Mouse (Mus musculus) fibroblast of lung, adult 2 months (primary cell): ENCODE data around the gene Syf2.
A peak's percentile ranks its signal among the peaks of the same experiment; 100 is the strongest.
"Not testable (repeated sequence)": the region's sequence is repeated elsewhere in the genome, so short reads cannot be mapped to it uniquely, and the experiment has no call there.

ENCODE experiments used
- DNase-seq: peaks from one replicate; pipeline ENCODE4 v3.0.0-alpha.2; 2011; ENCODE audit warnings: low read depth

The Syf2 gene

DNA sequence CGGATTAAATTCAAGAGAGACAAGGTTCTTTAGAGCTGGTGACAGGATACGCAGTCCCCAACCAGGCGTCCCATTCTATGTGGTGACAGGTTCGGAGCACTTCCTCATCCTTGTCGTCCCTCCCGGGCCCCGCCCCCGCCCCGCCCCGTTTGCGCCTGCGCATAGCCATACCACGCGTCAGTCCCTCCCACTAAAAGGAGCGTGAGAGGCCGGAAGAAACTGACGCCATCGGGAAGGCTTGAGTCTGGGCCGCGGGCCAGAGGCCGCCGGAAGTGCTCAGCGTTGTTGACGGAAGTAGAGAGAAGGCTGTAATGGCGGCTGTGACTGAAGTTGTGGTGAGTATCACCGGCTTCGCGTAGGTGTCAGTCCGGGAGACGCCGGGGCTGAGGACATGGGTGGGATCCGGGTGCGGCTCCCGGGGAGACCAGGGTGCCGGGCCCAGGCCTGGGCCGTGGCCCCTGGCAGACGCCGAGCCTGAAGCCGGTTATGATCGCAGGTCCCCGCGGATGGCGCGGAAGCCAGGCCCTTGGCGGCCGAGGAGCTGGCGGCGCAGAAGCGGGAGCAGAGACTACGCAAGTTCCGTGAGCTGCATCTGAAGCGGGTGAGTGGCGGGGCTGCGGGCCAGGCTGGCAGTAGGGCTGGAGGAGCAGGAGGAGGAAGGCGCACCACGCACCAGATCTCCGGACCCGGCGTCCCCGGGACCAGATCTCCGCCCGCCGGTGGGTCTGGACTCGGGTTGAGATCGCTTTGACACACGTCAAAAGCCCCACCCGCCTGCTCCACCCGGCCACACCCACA is at the start of gene Syf2:
Gene Syf2 (plus strand): TSS at position 215 of the 798 bp plus-strand sequence.
- peak; percentile 86 for DNase-seq

DNA sequence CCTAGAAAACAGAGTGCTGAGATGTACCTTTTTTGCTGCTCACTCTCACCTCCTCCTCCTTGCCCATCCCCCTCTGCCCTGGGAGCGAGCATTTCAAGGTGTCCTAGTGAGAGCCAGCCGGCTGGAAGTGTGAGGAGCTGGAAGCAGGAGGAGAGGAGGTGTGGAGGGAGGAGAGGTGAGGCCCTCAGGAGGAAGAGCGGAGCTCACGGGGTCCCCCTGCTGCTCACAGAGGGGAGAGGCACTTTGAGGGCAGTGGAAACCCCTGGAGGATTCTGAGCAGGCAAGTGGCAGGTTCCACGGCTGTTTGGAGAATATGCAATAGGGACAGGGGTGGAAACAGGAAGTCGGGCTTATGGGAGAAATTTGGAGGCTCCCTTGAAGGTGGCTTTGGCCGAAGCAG is 47.4 kb upstream of the Syf2 start:
- no peak for DNase-seq

DNA sequence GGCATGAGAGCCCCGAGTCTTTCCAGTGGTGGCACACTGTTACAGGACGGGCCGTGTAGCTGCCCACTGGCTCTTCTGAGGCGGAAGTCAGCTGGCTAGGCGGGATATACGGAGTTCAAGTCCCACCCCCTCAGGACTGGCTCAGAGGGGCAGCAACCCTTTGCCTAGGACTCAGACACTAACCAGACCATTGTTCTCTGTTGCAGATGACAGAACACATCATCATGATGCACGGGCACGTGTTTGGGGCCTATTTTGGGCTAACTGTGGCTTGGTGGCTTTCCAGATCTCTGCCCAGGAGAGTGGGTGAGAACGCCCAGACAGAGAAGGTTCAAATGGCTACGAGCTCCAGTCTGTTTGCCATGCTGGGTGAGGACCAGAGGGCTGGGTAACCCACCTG is 46.9 kb upstream of the Syf2 start:
- no peak for DNase-seq

DNA sequence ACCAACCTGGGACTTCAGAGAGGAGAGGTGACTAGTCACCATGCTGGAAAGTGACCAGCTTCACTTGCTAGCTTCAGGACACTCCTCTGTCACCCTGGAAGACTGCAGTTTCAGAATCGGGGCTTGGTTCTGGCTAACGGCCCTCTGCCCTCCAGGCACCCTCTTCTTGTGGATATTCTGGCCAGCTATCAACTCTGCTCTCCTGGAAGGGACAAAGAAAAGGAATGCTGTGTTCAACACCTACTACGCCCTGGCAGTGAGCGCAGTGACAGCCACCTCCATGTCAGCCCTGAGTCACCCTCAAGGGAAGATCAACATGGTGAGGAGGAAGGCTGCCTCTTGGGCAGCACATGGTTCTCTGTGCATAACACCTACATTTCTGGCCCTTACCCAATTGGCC is 46.3 kb upstream of the Syf2 start:
- DNase-seq: no peak

DNA sequence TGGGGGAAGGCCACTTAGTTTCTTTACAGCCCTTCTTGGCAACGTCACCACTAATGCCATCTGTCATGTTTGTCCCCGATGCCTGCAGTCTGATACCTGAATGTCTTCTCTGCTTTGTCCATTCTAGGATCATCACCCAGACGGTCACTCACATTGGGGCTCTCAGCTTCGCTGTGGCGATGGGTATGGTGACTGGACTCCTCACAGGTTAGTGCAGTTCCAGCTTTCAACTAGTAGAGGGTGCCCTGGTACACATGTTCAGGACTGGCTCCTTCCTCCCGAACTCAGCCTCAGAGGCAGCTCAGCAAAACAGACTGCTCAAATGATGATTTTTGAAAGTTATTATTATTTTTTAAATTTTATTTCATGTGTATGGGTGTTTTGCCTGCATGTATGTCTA is 38.6 kb upstream of the Syf2 start:
- no peak for DNase-seq

DNA sequence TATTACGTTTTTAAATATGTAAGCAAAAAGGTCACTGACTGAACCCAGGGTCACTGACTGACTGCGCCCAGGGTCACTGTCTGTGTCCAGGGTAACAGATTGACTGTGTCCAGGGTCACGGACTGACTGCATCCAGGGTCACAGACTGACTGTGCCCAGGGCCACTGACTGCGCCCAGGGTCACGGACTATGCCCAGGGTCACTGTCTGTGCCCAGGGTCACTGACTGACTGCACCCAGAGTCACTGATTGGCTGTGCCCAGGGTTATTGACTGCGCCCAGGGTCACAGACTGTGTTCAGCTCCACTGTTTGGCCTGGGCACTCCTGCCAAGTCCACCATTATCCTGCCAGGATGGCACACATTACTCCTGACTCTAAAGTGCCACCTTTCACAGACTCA is 33.4 kb upstream of the Syf2 start:
- no peak for DNase-seq

DNA sequence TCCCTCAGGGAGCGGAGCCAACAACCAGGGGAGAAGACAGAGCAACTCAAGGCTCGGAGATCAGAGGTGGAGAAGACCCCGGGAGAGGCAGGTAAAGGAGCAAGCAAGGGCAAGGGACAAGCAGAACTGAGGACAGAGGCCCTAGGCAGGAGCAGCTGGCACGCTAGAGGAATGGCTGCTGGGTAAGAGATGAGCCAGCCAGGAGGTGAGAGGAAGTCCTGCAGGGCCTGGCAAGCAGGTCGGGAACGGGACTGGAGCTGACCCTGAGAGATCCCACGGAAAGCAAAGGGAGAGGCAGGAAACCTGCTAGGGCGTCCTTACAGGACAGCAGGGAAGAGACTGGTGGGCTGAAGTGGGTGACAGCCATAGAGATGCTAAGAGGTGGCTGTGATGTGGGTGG is 29.6 kb upstream of the Syf2 start:
- no peak for DNase-seq

DNA sequence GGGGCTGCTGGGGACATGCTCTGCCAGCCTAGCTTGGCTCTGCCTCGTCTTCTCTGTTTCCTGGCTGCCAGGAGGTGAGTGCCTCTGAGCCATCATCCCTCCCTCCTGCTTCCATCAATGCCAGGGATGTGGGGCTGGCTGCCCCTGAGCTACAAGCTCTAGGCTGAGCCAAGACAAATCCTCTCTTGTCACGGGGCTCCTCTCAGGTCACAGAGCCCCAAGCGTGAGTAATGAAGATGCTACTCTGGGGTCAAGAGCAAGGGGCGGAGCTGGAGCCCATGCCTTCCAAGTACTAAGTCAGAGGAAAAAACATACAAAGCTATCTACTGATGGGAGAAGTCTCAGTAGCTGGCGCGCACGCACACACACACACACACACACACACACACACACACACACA is 27.7 kb upstream of the Syf2 start:
- no peak for DNase-seq

DNA sequence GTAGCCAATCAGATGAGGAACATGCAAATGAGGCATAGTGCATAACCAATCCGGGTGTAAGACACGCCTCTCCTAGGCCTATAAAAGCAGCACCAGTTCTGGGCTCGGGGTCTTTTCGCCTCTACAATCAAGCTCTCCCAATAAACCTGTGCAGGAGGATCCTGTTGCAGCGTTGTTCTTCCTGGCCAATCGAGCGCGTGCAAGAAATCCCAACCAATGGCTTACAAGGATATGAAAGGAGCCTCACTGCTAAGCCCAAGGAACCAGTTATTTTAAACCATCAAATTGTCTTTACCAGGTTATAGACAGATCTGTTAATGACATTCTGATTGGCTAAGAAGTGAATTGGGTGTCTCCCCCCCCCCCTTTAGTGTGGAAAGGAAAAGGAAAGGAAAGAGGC is 19.3 kb upstream of the Syf2 start:
- DNase-seq: not testable (repeated sequence)

DNA sequence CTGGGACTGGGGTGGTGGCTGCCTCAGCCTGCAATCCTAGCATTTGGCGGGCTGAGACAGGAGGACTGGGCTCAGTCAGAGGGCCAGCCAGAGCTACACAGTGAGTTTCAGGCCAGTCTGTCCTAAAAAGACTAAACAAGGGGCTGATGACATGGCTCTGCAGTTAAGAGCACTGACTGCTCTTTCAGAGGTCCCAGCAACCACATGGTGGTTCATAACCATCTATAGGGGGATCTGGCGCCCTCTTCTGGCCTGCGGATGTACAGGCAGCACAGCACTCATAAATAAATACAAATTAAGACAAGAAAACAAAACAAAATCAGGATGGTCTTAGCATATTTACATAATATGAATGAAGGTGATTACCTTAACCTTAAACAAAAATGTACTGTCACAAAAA is 17.3 kb upstream of the Syf2 start:
- DNase-seq: no peak

DNA sequence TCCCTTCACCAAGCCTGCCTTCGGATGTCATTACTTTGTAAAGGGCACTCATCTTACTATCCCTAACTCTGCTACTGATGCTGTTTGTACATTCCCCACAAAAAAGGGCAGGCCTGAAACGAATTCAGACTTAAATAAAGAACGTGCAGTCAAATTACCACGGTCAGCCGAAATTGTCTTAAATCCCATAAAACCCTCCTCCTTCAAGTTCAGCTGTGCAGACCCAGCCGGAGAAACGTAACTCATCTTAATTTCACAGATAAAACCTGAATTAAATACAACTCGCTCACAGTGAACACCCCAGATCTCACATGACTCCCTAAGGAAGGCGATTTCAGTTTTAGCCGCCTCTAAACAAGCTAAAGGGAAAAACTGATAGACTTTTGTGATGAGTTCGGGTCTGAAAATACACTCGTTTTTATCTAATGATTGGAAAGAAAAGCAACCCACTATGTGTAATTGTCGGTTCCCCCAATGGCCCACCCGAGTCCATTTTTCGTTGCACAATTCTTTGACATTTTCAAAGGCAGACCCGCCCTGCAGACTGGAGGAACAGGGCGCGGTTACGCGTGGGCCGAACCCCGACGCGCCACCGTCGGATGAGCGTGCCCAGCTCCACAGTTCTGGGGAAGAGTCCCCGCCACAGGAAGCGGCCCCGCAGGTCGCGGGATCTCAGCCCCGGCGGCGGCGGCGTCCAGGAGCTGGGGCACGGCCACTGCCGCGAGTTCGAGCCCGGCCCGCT is 16.4 kb upstream of the Syf2 start:
- no peak for DNase-seq

DNA sequence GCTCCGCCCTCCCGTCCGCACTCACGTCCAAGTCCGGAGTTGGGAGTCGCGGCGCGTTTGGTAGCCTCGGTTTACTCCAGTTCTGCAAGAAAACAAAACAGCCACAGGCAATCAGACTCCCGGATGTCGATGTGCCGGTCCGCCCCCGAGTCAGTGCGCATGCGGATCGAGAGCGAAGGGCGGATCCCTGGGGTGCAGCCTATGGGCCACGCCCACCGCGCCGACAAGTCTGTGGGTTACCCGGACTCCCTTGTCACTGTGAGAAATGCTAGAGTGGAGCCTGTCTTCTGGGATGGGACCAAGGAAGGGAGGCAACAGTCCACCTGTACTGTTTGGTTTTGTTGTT is 15.9 kb upstream of the Syf2 start, which contains the start of gene Tmem50a:
Gene Tmem50a (minus strand): TSS at position 161 of the 346 bp plus-strand sequence.
- peak; percentile 76 for DNase-seq

DNA sequence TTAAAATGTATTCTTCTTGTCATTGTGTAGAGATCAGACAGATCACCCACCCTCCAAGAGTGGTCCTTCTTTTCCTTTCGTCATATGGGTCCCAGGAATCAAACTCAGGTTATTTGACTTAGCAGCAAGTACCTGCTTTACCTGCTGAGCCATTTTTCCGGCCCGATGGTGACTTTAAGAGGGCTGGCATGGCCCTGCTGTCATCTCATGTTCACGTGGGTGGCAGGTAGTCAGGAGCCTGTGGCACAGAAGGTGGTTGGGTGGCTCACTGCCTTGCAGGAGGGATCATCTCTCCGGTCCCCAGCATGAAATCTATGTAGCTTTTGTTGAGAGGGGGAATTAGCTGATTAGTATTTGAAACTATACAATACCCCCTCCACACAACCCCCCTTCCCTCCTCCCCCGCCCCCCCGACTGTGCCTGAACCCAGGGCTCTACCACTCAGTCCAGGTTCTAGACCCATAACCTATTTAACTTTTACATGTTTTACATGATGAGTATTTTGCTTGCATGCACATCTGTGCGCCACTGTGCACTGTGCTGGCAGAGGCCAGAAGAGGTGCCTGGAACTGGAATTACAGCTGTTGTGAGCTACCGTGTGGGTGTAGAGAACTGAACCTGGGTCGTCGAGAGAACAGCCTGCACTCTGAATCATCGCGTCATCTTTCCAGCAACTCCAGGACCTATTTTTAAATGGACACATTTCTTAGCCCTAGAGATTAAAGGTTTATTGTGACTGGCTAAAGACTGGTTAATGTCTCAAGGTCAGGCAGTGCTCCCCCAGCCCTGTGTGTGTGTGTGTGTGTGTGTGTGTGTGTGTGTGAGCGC is 15.3 kb upstream of the Syf2 start:
- no peak for DNase-seq

DNA sequence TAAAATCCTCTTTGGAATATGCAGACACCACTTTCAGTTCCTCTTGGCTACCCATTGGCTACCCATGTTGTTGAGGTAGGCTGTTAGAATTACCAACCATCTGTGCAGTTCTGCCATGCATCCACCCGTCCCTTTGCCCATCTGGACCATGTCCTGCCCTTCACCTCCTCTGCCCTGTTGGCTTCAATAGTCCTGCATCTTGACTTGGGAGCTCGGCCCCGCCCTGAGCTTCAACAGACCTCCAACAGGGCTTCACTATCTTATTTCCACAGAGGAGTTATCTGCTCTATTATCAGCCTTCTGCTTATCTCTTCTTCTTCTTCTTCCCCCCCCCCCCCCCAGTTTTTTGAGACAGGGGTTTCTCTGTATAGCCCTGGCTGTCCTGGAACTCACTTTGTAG is 13.5 kb upstream of the Syf2 start:
- DNase-seq: no peak

DNA sequence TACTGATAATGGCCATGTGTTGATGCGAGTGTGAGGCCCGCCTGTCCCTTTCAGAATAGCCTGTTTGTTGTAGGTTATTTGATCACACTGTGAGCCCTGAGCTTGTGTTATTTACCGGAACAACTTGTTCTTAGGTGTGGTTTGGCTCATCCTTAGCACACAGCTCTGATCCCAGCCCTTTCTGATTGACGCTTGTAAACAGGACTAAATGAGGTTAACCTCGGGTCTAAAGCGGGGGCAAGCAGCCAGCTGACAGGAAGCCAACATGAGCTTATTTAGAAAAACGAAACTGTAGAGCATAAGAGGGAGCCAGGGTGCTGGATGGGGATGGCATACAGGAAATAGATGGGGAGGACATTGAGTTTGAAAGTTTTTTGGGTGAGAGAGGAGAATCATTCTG is 12.3 kb upstream of the Syf2 start:
- DNase-seq: no peak

DNA sequence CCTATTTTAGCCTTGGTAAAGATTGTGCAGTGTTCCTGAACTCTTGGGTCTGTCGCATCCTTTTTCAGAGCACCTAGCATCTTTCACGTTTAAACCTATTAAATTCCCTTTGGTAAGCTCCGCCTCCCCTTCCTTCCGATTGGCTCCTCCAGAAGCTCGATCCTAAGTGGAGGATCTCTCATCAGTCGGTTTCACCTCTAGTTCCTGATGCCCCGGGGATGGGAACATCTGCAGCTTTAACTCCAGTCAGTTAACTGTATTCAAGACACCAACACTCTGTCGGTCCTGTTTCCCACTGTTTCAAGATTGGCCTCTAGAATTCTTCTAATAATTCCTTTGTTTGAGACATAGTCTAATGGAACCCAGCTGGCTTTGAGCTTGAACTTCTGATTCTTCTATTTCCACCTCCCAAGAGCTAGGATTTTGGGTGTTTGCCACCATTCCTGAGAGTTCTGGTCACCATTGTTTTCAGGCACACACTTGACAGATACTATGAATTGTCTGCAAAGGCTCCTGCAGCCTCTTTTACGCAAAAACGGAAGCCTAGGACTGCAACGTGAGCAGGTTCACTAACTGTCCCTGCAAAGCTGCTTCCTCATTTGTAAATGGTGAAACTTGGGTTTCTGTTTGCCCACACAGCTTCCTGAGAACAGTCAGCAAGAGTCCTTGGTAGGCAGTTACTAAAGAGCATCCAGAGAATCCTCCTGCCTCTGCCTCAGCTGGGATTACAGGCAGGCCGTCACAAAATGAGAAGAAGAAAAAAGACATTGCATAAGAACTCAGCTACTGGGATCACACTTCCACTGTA is 10.8 kb upstream of the Syf2 start:
- DNase-seq: no peak

DNA sequence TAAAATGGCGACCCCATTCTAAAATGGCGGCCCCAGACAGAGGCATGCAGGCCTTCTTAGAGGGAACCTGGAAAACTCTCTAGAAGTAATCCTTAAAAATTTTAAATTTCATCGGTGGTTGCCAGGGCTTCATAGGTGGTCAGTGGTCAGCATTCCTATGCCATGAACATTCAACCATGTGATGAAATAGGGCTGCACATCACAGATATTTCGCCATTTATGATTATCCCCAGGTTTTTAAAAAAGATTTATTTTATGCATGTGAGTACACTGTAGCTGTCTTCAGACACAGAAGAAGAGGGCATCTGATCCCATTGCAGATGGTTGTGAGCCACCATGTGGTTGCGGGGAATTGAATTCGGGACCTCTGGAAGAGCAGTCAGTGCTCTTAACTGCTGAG is 10.1 kb upstream of the Syf2 start:
- DNase-seq: no peak

DNA sequence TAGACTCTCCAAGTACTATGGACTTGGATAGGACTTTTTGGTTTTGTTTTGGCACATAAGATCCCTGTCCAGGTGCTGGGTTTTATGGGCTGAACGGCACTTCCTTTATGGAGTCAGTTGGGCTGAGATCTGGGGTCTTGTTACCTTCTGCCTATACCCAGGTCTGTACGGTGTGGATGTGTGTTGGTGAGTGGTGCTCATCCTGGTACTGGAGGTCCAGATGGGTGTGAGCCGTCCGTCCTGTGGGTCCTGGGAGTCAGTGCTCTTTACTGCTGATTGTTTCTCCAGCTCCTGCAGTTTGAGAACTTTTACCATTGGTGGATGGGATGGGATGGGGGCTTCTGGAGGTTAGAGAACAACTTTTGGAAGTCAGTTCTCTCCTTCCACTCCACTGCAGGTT is 9.0 kb upstream of the Syf2 start:
- no peak for DNase-seq

DNA sequence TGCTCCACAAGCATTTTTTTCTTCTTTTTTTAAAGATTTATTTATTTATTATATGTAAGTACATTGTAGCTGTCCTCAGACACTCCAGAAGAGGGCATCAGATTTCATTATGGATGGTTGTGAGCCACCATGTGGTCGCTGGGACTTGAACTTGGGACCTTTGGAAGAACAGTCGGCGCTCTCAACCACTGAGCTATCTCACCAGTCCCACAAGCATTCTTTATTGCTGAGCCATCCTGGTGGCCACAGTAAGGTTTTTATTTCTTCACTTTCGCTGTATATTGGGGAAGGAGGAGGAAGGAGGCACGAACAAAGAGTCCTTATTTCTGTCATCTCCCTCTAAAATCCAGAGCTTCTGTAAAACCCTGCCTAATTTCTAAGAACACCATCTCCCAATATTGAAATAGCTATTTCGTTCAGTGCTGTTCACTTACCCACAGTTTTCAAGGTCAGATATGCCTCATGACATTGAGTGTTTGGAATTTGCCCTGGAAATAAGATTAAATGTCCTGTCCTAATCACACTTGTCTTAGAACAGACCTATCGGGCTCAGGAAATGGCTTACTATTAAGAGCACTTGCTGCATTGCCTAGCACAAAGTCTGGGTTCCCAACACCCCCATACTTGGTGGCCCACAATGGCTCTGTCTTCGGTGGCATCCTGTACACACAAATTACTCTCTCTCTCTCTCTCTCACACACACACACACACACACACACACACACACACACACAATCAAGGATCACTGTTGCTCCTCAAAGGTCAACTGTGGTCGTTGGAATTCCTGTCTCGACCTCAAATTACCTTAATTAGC is 8.4 kb upstream of the Syf2 start:
- DNase-seq: no peak

DNA sequence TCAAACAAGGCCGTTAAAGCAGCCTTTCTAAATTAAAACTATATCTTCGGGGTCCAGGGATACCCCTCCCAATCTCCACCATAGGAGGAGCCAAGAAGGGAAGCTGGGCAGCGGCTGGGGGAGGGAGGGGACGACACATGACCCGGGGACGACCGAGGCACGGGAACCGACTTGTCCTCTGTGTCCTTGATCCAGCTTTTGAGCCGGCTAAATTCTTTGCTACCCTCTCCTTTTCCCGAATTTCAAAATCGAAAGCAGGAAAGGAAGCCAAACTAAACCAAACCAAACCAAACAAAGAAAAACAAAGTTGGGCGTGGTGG is 7.8 kb upstream of the Syf2 start:
- no peak for DNase-seq
